Mouse (Mus musculus) natural killer cell, adult 2 months (primary cell): Measurements from ENCODE around the gene Chst12.
"Not testable (repeated sequence)": the region's sequence is repeated elsewhere in the genome, so short reads cannot be mapped to it uniquely, and the experiment has no call there.

Experiments used
- DNase-seq, 2 experiments: peaks; one replicate each; pipeline ENCODE4 v3.0.0; 2022; ENCODE audit warnings: low spot score in 2 of 2

Gene Chst12

GRCm38 (mm10) chr5:140505208-140505780 lies at the start of gene Chst12:
Chst12 (plus strand) TSS chr5:140505550.
- peak; percentile 99 for DNase-seq

DNA sequence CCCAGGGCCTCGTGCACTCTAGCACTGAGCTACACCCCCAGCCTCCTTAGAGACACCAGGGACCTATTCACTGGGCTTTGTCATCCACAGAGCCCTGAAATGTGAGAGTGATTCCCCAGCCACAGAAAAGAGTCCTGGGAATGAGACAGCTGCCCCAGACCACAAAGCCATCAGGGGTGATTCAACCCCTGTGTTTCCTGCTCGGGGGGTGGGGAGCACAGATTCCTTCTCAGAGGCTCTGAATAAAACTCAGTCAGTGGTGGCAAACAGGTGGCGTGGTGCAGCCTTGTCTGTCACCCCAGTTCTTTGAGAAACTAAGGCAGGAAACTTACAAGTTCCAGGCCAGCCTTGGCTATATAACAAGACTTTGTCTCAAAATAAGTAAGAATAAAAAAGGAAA lies 43.9 kb upstream of the Chst12 start:
- DNase-seq, result no peak

GRCm38 (mm10) chr5:140463151-140463550 lies 42.2 kb upstream of the Chst12 start:
- DNase-seq, result not testable (repeated sequence)

- no peak for DNase-seq
These were observed 40.4 kb upstream of the Chst12 start for GRCm38 (mm10) chr5:140464943-140465342.

DNA sequence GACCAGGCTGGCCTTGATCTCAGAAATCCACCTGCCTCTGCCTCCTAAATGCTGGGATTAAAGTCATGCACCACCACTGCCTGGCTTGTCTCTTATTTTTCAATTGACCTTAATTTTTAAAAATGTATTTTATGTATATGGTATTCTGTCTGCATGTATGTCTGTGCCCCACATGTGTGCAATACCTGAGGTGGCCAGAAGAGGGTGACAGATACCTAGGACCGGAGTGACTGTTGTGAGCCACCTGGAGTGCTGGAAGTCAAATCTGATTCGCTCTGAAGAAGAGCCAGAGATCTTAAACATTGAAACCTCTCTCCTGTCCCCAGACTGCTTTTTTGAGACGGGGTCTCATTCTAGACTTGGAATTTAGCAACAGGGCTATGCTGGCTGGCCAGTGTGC lies 33.0 kb upstream of the Chst12 start:
- peak in 1 of 2 experiments; percentile 24 for DNase-seq

DNA sequence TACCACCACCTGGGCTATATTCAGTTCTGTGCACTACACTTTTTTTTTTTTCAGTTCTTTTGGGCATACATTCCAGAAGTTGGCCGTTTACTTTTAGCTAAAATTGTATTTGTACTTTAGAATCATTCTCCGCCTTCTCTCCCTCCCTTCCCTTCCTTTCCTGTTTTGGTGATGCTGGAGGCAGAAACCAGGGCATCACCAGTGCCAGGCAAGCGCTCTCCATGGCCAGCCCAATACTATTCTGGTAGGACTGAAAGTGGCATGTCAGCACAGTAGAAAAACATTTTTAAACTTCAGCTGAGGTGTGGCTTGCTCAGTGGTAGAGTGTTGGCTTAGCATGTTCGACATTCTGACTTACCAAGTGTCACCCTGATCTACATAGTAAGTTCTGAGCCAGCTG lies 23.9 kb upstream of the Chst12 start:
- DNase-seq, result no peak

DNA sequence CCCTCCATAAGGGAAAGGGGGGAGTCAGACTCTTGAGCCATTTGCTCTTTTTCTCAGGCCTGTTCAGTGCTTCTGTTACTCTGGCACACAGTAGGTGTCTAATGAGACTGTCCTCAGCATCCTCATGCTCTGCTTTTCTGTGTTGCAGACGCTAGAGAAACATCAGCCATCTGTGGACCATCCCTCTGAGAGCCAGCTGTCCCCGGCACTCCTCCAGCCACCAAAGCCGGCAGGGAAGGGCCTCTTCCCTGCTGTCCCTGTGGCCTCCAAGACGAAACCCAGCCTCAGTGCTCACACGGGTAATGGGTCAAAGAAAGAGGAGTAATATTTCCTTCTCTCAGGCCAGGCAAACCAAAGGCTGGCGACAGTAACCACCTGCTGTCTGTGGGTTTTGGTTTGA lies 14.2 kb upstream of the Chst12 start:
- DNase-seq, result no peak

- no peak for DNase-seq
These were observed 12.6 kb upstream of the Chst12 start for GRCm38 (mm10) chr5:140492684-140493233.

DNA sequence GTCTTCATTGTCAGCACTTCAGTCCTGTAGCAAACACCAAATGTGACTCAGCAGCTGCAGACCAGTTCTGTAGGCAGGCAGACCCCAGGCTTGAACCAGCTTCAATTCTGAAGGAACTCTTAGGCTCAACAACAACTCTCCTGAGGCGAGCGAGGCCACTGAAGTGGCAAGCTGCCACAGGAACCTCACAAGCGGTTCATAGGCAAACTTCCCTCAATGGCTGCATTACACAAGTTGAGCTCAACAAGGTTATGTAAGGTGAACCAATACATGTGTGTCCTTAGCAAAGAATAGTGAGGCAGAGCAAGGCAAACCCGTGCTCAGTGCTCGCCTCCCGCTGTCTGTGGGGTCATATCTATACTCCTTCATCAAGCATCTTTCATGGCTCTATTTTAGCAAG lies 7.2 kb upstream of the Chst12 start:
- no peak for DNase-seq

GRCm38 (mm10) chr5:140500736-140501135 lies 4.6 kb upstream of the Chst12 start:
- DNase-seq, result no peak

DNA sequence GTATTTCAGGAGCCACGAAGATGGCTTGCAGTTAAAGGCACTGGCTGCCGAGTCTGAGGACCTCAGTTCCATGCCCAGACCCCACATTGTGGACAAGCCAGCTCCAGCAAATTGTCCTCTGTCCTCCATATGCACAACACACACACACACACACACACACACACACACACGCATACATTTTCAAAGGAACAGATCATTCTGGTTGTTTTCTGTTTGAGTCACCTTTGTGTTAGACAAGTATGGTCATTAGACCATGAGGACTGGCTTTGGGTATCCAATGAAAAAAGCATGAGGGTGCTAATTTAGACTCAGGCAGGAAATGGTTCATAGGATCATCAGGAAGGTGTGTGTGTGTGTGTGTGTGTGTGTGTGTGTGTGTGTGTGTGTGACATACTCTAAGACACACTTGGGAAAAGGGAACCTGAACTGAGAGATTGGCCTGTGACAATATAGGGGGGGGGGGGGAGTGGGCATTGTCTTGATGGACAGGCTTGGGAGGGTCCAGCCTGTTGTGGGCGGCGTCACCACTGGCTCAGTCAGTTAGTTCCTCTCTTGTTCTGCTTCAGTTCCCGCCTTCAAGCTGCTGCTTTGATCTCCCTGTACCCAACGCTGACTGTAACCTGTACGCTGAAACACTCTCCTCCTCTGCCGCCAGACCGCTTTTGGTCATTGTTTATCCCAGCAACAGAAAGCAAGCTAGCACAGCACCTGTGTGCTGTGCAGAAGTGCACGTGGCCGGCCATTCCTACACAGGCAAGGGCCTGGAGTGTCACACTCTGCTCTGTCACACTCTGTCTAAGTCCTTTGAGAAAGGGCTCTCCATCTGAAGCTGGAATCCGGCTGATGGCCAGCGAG lies 3.1 kb upstream of the Chst12 start:
- peak in 1 of 2 experiments; percentile 39 for DNase-seq

- not testable (repeated sequence) for DNase-seq
These were observed 2.4 kb upstream of the Chst12 start for GRCm38 (mm10) chr5:140502925-140503324.

DNA sequence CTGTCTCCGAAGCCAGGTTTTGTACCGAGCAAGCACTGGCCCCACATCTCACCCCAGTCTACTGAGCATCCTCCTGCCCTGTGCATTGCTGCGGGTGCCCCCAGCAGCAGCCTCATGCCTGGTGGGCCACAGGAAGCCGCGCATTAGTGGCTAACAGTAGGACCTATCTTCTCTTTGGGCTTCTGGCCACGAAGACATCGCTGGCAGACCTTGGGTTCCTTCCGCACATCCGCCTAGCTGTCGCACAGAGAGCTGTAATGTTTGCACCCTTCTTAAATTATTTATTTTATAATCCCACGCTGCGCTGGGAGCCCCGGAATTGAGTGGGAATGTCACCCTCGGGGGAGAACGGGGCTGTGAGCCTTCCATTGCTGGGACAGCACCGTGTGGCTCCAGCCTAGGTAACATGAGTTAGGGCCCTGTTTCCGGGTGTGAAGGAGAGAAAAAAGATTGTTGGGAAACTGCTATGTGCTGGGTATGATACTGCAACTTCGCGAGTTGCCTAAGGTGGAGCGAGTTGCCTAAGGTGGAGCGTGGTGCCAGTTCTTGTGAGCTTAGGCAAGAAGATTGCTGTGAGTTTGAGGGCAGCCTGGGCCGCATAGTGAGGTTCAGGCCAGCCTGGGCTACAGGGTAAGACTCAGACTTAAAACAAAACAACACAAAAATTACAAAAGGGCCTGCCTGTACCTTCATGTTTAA lies 895 bp downstream of the Chst12 start:
- peak in 1 of 2 experiments; percentile 49 for DNase-seq

- DNase-seq, result peak in 1 of 2 experiments; percentile 35
These were observed 2.3 kb downstream of the Chst12 start for GRCm38 (mm10) chr5:140507466-140508208.

DNA sequence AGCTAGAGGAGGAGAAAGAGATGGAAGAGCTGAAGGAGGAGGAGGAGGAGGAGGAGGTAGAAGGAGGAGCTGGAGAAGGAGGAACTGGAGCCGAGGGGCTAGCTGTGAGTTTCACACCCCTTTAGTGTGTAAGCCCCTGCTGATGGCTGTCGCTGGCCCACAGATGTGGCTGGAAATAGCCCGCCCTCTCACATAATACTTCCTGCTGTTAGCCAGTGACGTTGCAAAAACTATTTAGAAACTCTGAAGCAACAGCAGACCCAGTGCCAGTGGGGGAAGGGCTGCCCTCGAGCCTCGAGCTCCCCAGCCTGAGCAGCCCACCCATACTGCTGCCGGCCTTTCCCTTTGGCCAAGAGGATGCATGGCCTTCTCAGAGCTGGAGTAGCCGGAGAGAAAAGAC lies 3.3 kb downstream of the Chst12 start:
- peak; percentile 55 to 64 for DNase-seq

GRCm38 (mm10) chr5:140509204-140509603 lies 3.9 kb downstream of the Chst12 start:
- DNase-seq, result no peak

- DNase-seq, result no peak
These were observed 5.0 kb downstream of the Chst12 start for GRCm38 (mm10) chr5:140510012-140511000.

DNA sequence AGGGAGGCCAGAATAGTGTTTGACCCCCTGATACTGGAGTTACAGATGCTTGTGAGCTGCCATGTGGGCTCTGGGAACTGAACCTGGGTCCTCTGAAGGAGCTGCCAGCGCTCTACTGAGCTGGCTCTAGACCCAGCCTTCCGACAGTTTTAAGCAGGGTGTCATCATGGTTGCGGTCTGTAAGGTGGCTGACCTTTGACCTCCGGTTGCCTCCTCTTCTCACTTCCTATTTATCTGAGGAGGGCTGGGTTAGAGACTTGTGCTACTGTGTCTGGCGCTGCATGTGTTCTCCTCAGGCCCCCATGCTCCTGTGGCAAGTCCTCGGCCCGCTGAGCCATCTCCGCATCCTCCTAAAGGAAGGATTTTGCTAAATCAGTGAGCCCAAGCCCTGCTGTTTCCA lies 8.6 kb downstream of the Chst12 start:
- DNase-seq, result peak in 1 of 2 experiments; percentile 44

GRCm38 (mm10) chr5:140514799-140515486 lies 9.6 kb downstream of the Chst12 start:
- no peak for DNase-seq
